In the genomic region with DNA sequence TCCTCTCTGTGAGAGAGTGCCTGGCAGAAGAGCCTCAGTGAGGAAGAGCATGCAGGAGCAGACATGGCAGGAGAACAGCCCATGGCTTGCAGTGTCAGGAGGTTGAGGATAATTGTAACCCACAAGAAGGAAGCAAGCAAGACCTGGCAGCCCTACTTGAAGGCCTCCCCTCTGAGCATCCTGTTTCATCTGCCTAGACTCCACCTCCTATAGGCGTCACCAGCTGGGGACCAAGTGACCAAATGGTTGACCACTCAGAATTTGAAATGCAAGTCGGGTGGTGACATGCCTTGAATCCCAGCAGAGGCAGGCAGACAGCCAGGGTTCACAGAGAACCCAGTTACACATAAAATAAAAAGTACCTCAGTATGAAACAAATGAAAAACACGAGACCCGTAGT, we compare ENCODE assay signal across 27 mouse cellular contexts. TPM values are rescaled to one million over a fixed set of nuclear protein-coding genes. Genes with fewer than 3 reads are reported as not detected.
A peak's percentile ranks its signal among the peaks of the same experiment; 100 is the strongest.
DNase-seq lines count a peak whose midpoint lies in the region; ATAC-seq and TF ChIP-seq lines count a peak whose summit lies in the region.
"Had no signal": no experiment of that assay in that cellular context is flagged by ENCODE, and none has a peak within 500 bp of the region (broad histone marks: within the 10 kb centered on the region; RNA-seq: fewer than 3 reads in every experiment).

No protein-coding gene starts in this region.

- H3K27me3 ChIP-seq in kidney, postnatal 0 days (ENCODE audit: insufficient read depth, low read length) = no peaks in the 10 kb centered on the region
- H3K27me3 ChIP-seq in kidney, adult 2 months (replicated peaks; ENCODE audit: control insufficient read depth, insufficient read depth, low read length) = no peaks in the 10 kb centered on the region
- H3K27me3 ChIP-seq: embryonic facial prominence, embryonic 13.5 days; forebrain, embryonic 15.5 days; intestine, embryonic 15.5 days; midbrain, embryonic 15.5 days; neural tube, embryonic 12.5 days; Patski had no signal

- no peak for TF ChIP-seq CTCF in gastrocnemius, adult 2 months (IDR thresholded peaks at IDR 0.05)
- no peak for TF ChIP-seq CTCF in kidney, postnatal 0 days (IDR thresholded peaks at IDR 0.05; ENCODE audit: low read depth)
- no peak for TF ChIP-seq CTCF in kidney, adult 2 months (conservative IDR thresholded peaks at IDR 0.05; ENCODE audit: insufficient read depth, insufficient read length, low read depth, low read length)

- H3K27ac ChIP-seq in gastrocnemius, adult 2 months = peak overlapping the region; percentile 89
- H3K27ac ChIP-seq in kidney, postnatal 0 days = no peak overlapping the region
- no peak overlapping the region for H3K27ac ChIP-seq in kidney, adult 2 months (ENCODE audit: insufficient read depth, low read depth, low read length)
- H3K27ac ChIP-seq: embryonic facial prominence, embryonic 13.5 days; forebrain, embryonic 10.5 days; forebrain, embryonic 15.5 days; hindbrain, embryonic 10.5 days; intestine, embryonic 15.5 days; midbrain, embryonic 15.5 days; neural tube, embryonic 12.5 days had no signal

- 47% methylated on average over 4 of the region's 4 CpGs for WGBS in kidney, postnatal 0 days
- 49% methylated on average over 4 of the region's 4 CpGs for WGBS in kidney, adult 2 months

- no peaks in the 10 kb centered on the region for H3K9me3 ChIP-seq in kidney, postnatal 0 days (replicated peaks; ENCODE audit: low read length)
- H3K9me3 ChIP-seq: embryonic facial prominence, embryonic 13.5 days; forebrain, embryonic 10.5 days; forebrain, embryonic 15.5 days; G1E; heart, embryonic 12.5 days; hindbrain, embryonic 10.5 days; intestine, embryonic 15.5 days; midbrain, embryonic 15.5 days; neural tube, embryonic 12.5 days had no signal

- intact Hi-C loops in gastrocnemius, adult 2 months (cut with DNase I) = no loop called here

- H3K4me1 ChIP-seq in kidney, postnatal 0 days (replicated peaks; ENCODE audit: insufficient read depth, low read length) = peaks cover 4% of the 10 kb centered on the region; the same call in 1 of the 2 replicates
- 0 out of 2 replicates have a peak, but pooled peaks cover 3% of the 10 kb centered on the region for H3K4me1 ChIP-seq in kidney, adult 2 months (ENCODE audit: control insufficient read depth, insufficient read depth, low read length)

- no peaks in the 10 kb centered on the region for H3K36me3 ChIP-seq in kidney, postnatal 0 days (ENCODE audit: insufficient read depth, low read length)
- H3K36me3 ChIP-seq in kidney, adult 2 months (ENCODE audit: control insufficient read depth, insufficient read depth, low read length) = no peaks in the 10 kb centered on the region
- H3K36me3 ChIP-seq: embryonic facial prominence, embryonic 13.5 days; forebrain, embryonic 10.5 days; forebrain, embryonic 15.5 days; heart, embryonic 12.5 days; hindbrain, embryonic 10.5 days; intestine, embryonic 15.5 days; midbrain, embryonic 15.5 days; neural tube, embryonic 12.5 days had no signal

- no peak overlapping the region for H3K9ac ChIP-seq in kidney, postnatal 0 days (ENCODE audit: low read depth, low read length)
- H3K9ac ChIP-seq: embryonic facial prominence, embryonic 13.5 days; forebrain, embryonic 15.5 days; heart, embryonic 12.5 days; intestine, embryonic 15.5 days; midbrain, embryonic 15.5 days; neural tube, embryonic 12.5 days had no signal

- no peak overlapping the region for H3K4me3 ChIP-seq in gastrocnemius, adult 2 months
- H3K4me3 ChIP-seq in kidney, postnatal 0 days (replicated peaks; ENCODE audit: low read depth, low read length) = no peak overlapping the region
- no peak overlapping the region for H3K4me3 ChIP-seq in kidney, adult 2 months (ENCODE audit: insufficient read depth, low read depth, low read length)
- H3K4me3 ChIP-seq: embryonic facial prominence, embryonic 13.5 days; forebrain, embryonic 10.5 days; forebrain, embryonic 15.5 days; heart, embryonic 12.5 days; hindbrain, embryonic 10.5 days; intestine, embryonic 15.5 days; midbrain, embryonic 15.5 days; neural tube, embryonic 12.5 days had no signal

- ATAC-seq in kidney, postnatal 0 days (replicated peaks; ENCODE audit: low FRiP score, low read depth) = no peak
- ATAC-seq: forebrain, embryonic 15.5 days; hindbrain, embryonic 16.5 days; intestine, embryonic 15.5 days; midbrain, embryonic 15.5 days had no signal

- H3K4me2 ChIP-seq in kidney, postnatal 0 days (ENCODE audit: low read length) = no peak overlapping the region
- H3K4me2 ChIP-seq: embryonic facial prominence, embryonic 13.5 days; forebrain, embryonic 15.5 days; heart, embryonic 12.5 days; intestine, embryonic 15.5 days; midbrain, embryonic 15.5 days; neural tube, embryonic 12.5 days had no signal

- no peak for DNase-seq in gastrocnemius, adult 2 months
- no peak for DNase-seq in gastrocnemius, adult 18-20 months (ENCODE audit: low spot score)
- peak; percentile 32 for DNase-seq in kidney, postnatal 0 days (ENCODE audit: low spot score)
- DNase-seq in kidney, adult 2 months = no peak
- DNase-seq in 3134 (ENCODE audit: extremely low read depth, insufficient read length, low spot score) (peak; percentile 43), 416B (ENCODE audit: low read depth) (peak; percentile 74)
- DNase-seq in thymus, postnatal 4 days = no peak
- no peak for DNase-seq in embryo, embryonic 11 days
- DNase-seq: gastrocnemius, postnatal 10 days; heart, adult 18-20 months; kidney, adult 8-10 months; kidney, postnatal 10 days; layer of hippocampus, adult 9-11 months; lung, postnatal 36 days; thymus, adult 2 months; thymus, postnatal 36 days had no signal

- TF ChIP-seq POLR2A in kidney, adult 2 months (IDR thresholded peaks at IDR 0.05; ENCODE audit: low read depth, low read length) = no peak

RNA-seq across cellular contexts. Expression of a gene that starts 4.2 kb away (rescaled TPM):
- total RNA-seq in gastrocnemius, adult 2 months (2021) = 10 to 100 TPM; 10.5 to 10.9 TPM
- 1 to 10 TPM; 7.7 to 8.3 TPM for total RNA-seq in gastrocnemius, adult 18-20 months (2021)
- polyA plus RNA-seq in kidney, postnatal 0 days (2015; fragmentation: Nextera tagmentation; extraction: Ambion mirVana) = 3.3 and 3.5 TPM in 2 replicates
- polyA plus RNA-seq in kidney, adult 2 months (2012; rRNA removed) = 7.3 and 8.9 TPM in 2 replicates

RNA-seq across cellular contexts. Expression of a gene that starts 44.2 kb away (rescaled TPM):
- 10 to 100 TPM; 46.2 to 48.3 TPM for total RNA-seq in gastrocnemius, adult 2 months (2021)
- total RNA-seq in gastrocnemius, adult 18-20 months (2021) = 10 to 100 TPM; 44.0 to 47.6 TPM
- 9.3 and 10.4 TPM in 2 replicates for polyA plus RNA-seq in kidney, postnatal 0 days (2015; fragmentation: Nextera tagmentation; extraction: Ambion mirVana)
- polyA plus RNA-seq in kidney, adult 2 months (2012; rRNA removed) = 27.2 and 29.5 TPM in 2 replicates

Comparison
In these comparisons a context has a peak if more than half of its experiments do, and no peak if none do; other contexts are left out.
1. DNase-seq: peak in kidney, postnatal 0 days (single experiment), 3134 (single experiment) and 416B (single experiment); none in gastrocnemius, adult 2 months (single experiment), gastrocnemius, adult 18-20 months (single experiment), kidney, adult 2 months (single experiment), thymus, postnatal 4 days (single experiment) and embryo, embryonic 11 days (single experiment).